Mouse (Mus musculus) stomach, embryonic 15.5 days (tissue): ENCODE data around the gene Prkag2. TPM values are rescaled to one million over a fixed set of nuclear protein-coding genes. Genes with fewer than 3 reads are reported as not detected.

ENCODE experiments used
- ATAC-seq: fragments of 200-750 bp; cut with Nextera tagmentation; 2 replicates; pipeline ENCODE4 v1.8.0; 2017; ENCODE audit warnings: low read depth, moderate number of reproducible peaks, moderate TSS enrichment; ENCODE audit not compliant: insufficient read depth, low FRiP score
- H3K27ac ChIP-seq: fragments of 300-500 bp; sonication (generic); 2 replicates; pipeline ENCODE4 v1.5.1; 2015; ENCODE audit warnings: mild to moderate bottlenecking, inconsistent platforms
- H3K27me3 ChIP-seq: fragments of 300-500 bp; sonication (generic); replicated peaks from 2 replicates; pipeline ENCODE4 v1.6.1; 2015; ENCODE audit warnings: inconsistent platforms
- H3K36me3 ChIP-seq: fragments of 300-500 bp; sonication (generic); 2 replicates; pipeline ENCODE4 v1.6.1; 2015; ENCODE audit warnings: inconsistent platforms
- H3K4me1 ChIP-seq: fragments of 300-500 bp; sonication (generic); 2 replicates; pipeline ENCODE4 v1.6.1; 2015; ENCODE audit warnings: inconsistent platforms
- H3K4me2 ChIP-seq: fragments of 300-500 bp; sonication (generic); 2 replicates; pipeline ENCODE4 v1.6.1; 2015; ENCODE audit warnings: mild to moderate bottlenecking, inconsistent platforms
- H3K4me3 ChIP-seq: fragments of 300-500 bp; sonication (generic); replicated peaks from 2 replicates; pipeline ENCODE4 v1.5.1; 2015; ENCODE audit warnings: inconsistent platforms
- H3K9ac ChIP-seq: fragments of 300-500 bp; sonication (generic); 2 replicates; pipeline ENCODE4 v1.6.1; 2015; ENCODE audit warnings: inconsistent platforms
- H3K9me3 ChIP-seq: fragments of 300-500 bp; sonication (generic); 2 replicates; pipeline ENCODE4 v1.6.1; 2016; ENCODE audit warnings: inconsistent platforms
- WGBS: fragments of 180-500 bp; shearing (Covaris S2); methylation state at CpG from one replicate; pipeline ENCODE4 v1.1.7; 2015; 5-methylcytosine and 5-hydroxymethylcytosine counted together
- polyA plus RNA-seq: library from polyadenylated mRNA; unstranded; fragments of >200 nt; fragmentation: Nextera tagmentation; extraction: Ambion mirVana; gene quantifications from 2 replicates; pipeline ENCODE4 v1.2.1, GENCODE M21; 2015

The Prkag2 gene
- polyA plus RNA-seq, 1 experiment from 2014 or later = 41.3 TPM

DNA sequence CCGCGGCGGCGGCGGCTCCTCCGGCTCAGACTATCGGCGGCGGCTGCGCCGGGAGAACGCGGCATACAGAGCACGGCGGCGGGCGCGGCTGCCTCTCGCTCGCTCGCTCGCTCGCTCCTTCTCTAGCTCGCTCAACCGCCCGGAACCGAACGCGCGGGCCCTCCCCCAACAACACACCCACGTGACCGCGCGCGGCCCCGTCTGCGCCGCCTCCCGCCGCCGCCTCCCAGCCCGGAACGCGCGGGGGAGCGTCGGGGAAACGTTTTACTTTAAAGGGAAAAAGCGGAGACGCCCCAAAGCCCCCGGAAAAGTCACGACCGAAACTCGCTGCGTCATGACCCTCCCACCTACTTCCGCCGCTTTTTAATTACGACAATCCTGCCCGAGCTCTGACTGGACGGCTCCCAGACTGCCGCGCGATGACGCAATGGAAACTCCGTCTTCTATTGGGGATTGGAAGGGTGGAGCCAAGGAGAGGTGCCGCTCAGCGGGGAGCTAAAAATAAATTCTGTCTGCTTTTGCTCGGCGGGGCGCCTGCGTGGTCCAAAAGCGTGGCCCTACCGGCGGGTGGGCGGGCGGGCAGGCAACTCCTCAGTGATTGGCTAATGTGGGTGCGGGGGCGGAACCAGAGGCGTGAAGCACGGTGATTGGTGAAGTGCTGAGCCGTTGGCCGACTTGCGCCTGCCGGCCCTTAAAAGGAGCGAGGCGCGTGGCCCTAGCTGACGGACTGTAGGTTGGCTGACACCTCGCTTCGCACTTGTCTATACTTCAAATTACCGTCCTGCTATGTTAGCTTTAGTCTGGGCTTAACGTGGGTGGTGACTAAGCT lies 258.0 kb downstream of the Prkag2 start, which contains the start of gene Rheb:
TSS of gene Rheb (minus strand) at position 351 of the 829 bp plus-strand sequence.
- ATAC-seq = peak; percentile 95
- Histone ChIP-seq H3K27ac (peak within 1 kb of the TSS; percentile 100), H3K36me3 (no peaks in the 10 kb centered on the region), H3K4me1 (peaks cover 7% of the 10 kb centered on the region; the same call in 1 of the 2 replicates), H3K4me3 (peak within 1 kb of the TSS; percentile 94), H3K27me3 (no peaks in the 10 kb centered on the region), H3K9ac (peak within 1 kb of the TSS; percentile 86), H3K4me2 (peak within 1 kb of the TSS; percentile 83), H3K9me3 (no peaks in the 10 kb centered on the region)
- under 1% methylated on average over 92 of the region's 92 CpGs for WGBS

DNA sequence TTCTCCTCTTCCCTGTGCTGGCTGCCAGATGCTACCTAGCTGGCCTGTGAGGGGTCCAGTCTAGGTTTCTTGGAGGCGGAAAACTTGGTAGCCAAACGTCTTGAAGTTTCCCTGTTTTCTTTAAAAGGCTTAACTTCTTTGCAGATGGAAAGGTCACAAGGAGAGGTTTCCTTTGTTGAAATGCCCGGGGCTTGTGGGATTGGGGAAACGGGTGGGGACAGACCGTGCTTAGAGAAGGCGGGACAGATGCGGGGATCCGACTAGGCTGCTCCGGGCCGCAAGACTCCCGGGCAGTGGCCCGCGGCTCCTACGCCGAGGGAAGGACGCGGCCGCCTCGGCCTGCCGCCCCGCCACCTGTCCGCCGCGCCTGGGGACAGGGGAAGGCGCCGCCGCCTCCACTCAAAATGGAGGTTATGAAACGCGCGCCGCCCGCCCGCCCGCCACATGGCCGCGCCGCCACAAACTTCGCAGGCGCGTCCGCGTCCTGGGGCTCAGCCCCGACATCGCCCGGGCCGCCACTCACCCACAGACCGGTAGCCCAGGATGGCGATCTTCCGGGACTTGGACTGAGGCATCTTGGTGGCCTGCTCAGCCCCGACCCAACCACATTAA lies 258.7 kb downstream of the Prkag2 start:
- Histone ChIP-seq H3K9ac (peak overlapping the region; percentile 86), H3K27me3 (no peaks in the 10 kb centered on the region), H3K9me3 (no peaks in the 10 kb centered on the region), H3K27ac (peak overlapping the region; percentile 100), H3K4me3 (peak overlapping the region; percentile 94), H3K36me3 (no peaks in the 10 kb centered on the region), H3K4me2 (peak overlapping the region; percentile 83), H3K4me1 (peaks cover 7% of the 10 kb centered on the region; the same call in 1 of the 2 replicates)
- ATAC-seq = no peak; the same call in 1 of the 2 replicates
- WGBS = under 1% methylated on average over 50 of the region's 50 CpGs

DNA sequence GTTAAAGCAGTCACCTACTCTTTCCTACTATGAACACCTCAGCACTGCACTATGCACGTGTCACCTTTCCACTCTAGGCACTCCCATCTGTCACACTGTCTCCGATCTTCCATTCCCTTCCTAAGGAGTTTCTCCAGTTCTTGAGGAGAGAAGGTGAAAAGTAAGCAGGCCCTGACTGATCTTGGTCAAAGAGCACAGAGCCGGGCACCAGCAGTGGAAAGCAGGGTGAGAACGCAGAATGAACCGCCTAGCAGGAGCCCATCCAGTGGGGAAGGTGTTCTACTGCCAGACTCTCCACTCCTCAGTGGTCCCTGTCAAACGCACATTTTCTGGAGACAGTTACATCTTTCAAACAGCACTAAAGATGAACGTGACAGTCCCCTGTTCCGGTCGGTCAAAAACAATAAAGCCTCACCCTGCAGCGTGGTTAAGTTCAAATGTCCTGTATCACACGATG lies 259.4 kb downstream of the Prkag2 start:
- H3K4me3 ChIP-seq = peak overlapping the region; percentile 94
- WGBS = 9% methylated on average over 11 of the region's 11 CpGs
- H3K4me1 ChIP-seq = peaks cover 7% of the 10 kb centered on the region; the same call in 1 of the 2 replicates
- no peak for ATAC-seq
- no peaks in the 10 kb centered on the region for H3K27me3 ChIP-seq
- peak overlapping the region; percentile 83 for H3K4me2 ChIP-seq
- H3K9me3 ChIP-seq = no peaks in the 10 kb centered on the region
- H3K36me3 ChIP-seq = no peaks in the 10 kb centered on the region
- peak overlapping the region; percentile 100; the same call in 1 of the 2 replicates for H3K27ac ChIP-seq
- peak overlapping the region; percentile 86; the same call in 1 of the 2 replicates for H3K9ac ChIP-seq

DNA sequence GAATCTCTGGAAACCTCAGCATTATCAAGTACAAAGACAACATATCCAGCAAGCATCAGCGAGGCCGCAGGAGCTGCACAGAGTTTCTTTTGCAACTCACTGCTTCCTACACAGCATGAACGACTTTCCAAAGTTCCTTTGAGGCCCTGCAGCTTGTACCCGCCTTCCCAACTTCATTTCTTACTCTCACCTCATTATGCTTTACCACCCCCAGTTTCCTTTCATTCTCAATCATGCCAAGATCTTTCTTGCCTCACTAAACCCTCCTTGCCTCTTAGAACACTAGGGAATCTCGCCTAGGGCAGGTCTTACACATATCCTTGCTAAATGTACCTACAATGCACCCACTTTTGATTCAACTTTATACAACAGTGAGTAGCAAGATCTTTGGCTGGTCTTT lies 266.0 kb downstream of the Prkag2 start:
- Histone ChIP-seq H3K4me2 (no peak overlapping the region), H3K4me1 (0 out of 2 replicates have a peak, but pooled peaks cover 5% of the 10 kb centered on the region), H3K4me3 (no peak overlapping the region), H3K27ac (no peak overlapping the region), H3K9ac (no peak overlapping the region), H3K27me3 (no peaks in the 10 kb centered on the region), H3K9me3 (no peaks in the 10 kb centered on the region), H3K36me3 (no peaks in the 10 kb centered on the region)
- no peak for ATAC-seq
- 77% methylated on average over 5 of the region's 5 CpGs for WGBS

DNA sequence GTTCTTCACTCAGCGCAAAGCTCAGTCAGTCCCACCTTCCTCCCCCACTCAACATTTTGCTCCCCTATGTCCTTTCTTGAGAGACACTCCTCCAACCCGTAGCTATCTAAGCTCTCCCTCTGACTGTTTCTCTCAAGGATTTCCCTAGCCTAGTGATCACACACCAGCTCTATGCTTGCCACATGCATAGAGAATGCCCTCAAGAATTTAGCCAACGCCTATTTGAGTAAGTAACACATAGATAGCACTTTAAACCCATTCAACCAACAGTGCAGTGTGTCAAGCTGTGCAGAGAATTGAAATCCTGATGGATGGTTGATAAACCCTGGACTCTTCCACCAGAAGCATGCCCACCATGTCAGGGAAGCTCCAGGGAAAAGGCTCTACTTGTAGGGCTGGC lies 268.5 kb downstream of the Prkag2 start:
- ATAC-seq = no peak
- H3K9ac ChIP-seq = no peak overlapping the region
- H3K4me2 ChIP-seq = no peak overlapping the region
- H3K4me1 ChIP-seq = peaks cover 10% of the 10 kb centered on the region; the same call in 1 of the 2 replicates
- H3K9me3 ChIP-seq = no peaks in the 10 kb centered on the region
- H3K4me3 ChIP-seq = no peak overlapping the region
- WGBS = 71% methylated on average over 3 of the region's 3 CpGs
- H3K27ac ChIP-seq = no peak overlapping the region
- H3K27me3 ChIP-seq = no peaks in the 10 kb centered on the region
- no peaks in the 10 kb centered on the region for H3K36me3 ChIP-seq

DNA sequence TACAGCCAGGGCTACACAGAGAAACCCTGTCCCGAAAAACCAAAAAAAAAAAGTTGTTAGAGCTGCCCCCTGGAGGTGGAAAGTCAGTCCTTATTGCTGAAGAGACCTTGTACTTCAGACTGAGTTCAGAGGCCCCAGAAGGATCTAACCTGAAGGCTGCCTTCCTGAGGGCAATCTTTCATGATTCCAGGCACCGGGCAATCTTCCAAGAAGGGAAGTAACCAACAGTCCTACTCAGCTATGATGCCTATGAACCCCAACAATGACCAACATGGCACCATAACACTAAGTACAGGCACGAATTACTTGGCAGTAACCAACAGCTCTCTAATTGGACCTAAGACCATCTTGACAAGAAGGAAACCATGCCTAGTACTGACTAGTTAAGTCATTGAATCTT lies 272.0 kb downstream of the Prkag2 start:
- no peak overlapping the region for H3K4me2 ChIP-seq
- peaks cover 19% of the 10 kb centered on the region for H3K4me1 ChIP-seq
- no peaks in the 10 kb centered on the region for H3K9me3 ChIP-seq
- H3K27me3 ChIP-seq = no peaks in the 10 kb centered on the region
- ATAC-seq = no peak
- H3K36me3 ChIP-seq = no peaks in the 10 kb centered on the region
- H3K4me3 ChIP-seq = no peak overlapping the region
- no peak overlapping the region for H3K27ac ChIP-seq
- WGBS = 86% methylated on average over 3 of the region's 3 CpGs
- H3K9ac ChIP-seq = no peak overlapping the region

DNA sequence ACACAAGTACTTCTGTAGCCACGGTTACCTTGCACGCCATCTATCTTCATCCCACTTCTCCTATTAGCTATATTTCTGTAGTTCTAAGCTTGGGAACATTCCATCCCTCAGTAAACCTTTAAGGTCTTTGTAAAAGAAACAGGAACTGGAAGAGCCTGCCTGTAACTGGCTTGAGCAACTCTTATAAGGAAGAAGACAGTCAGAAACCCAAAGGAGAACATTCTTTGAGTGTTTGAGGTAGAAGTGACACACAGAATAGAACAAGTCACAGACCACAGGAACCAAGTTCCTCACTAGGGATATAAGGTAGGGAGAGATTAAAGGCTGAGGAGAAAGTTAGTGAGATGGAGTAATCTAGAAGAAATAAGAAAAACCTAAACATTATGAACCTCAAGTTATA lies 273.3 kb downstream of the Prkag2 start:
- 0 out of 2 replicates have a peak overlapping the region, but pooled peaks have one; percentile 11 for H3K27ac ChIP-seq
- H3K4me3 ChIP-seq = no peak overlapping the region
- no peak overlapping the region for H3K4me2 ChIP-seq
- no peaks in the 10 kb centered on the region for H3K36me3 ChIP-seq
- H3K4me1 ChIP-seq = peaks cover 14% of the 10 kb centered on the region
- no peak overlapping the region for H3K9ac ChIP-seq
- no peak for ATAC-seq
- H3K27me3 ChIP-seq = no peaks in the 10 kb centered on the region
- no peaks in the 10 kb centered on the region for H3K9me3 ChIP-seq
- 79% methylated on average over 2 of the region's 2 CpGs for WGBS

DNA sequence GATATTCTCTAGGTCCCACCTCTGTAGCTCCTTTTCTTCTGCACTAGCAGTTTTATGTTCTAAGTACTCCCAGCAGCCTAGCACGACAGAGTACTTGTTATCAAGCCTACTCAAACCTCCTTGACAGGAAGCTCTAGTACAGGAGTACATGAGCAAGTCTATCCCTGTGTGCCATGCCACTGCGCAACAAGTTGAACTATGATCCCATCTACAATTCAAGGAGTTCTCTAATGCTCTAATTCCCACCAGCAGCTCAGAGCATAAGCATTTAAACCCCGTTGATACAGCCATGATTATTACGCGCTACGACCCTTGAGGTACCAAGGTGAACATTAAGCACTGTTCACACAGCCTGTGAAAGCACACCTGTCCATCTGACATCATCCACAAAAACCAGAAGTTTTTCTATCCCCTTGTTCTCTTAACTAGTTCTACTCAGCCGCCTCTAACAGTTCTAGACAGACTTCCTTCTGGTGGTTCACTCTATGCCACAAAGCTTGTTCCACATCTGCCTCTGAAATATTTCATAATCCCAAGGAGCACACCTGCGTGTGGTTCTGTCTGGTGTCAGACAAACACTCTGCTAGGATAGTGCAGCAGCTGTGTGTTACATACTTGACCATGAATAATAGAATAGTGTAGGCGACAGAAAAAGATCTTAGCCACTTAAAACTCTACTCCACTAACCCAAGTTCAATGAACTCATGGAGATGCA lies 274.2 kb downstream of the Prkag2 start:
- Histone ChIP-seq H3K9me3 (no peaks in the 10 kb centered on the region), H3K4me1 (peaks cover 18% of the 10 kb centered on the region), H3K27ac (peak overlapping the region; percentile 21; the same call in 1 of the 2 replicates), H3K27me3 (no peaks in the 10 kb centered on the region), H3K36me3 (no peaks in the 10 kb centered on the region), H3K4me2 (no peak overlapping the region), H3K9ac (no peak overlapping the region), H3K4me3 (no peak overlapping the region)
- WGBS = 75% methylated on average over 9 of the region's 9 CpGs
- ATAC-seq = no peak

DNA sequence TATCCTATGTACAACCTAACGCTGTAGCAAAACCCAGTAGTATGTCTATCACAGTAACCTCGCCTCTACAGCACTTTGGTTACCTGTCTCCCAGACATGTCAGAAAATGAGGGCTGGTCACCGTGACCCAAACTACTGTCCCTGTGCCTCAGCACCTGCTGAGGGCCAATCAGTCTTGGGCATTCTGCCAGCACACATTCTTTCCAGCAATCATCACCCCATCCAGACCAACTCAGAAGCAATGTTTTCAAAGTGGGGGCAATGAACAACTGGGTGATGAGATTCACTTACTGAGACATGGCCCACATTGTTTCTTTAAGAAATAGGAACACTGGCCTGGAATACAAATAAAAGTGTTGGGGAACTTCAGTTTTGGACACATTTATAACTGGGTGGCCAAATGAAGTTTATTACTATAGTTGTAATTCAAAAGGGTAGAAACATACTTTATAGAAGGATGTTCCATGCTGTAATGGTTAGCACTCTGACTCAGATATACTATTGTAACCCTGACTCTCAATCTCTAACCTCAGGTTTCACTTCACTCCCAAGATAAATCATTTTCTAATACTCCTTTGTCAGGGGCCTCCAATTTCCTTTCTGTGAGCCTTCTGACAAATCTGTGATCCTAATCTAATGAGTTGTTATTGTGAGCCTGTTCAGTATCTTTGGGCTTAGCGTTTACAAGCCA lies 274.9 kb downstream of the Prkag2 start:
- no peak for ATAC-seq
- Histone ChIP-seq H3K36me3 (no peaks in the 10 kb centered on the region), H3K4me3 (no peak overlapping the region), H3K9ac (no peak overlapping the region), H3K27me3 (no peaks in the 10 kb centered on the region), H3K27ac (0 out of 2 replicates have a peak overlapping the region, but pooled peaks have one; percentile 21), H3K9me3 (no peaks in the 10 kb centered on the region), H3K4me1 (peaks cover 23% of the 10 kb centered on the region), H3K4me2 (no peak overlapping the region)
- 74% methylated on average over 4 of the region's 4 CpGs for WGBS

DNA sequence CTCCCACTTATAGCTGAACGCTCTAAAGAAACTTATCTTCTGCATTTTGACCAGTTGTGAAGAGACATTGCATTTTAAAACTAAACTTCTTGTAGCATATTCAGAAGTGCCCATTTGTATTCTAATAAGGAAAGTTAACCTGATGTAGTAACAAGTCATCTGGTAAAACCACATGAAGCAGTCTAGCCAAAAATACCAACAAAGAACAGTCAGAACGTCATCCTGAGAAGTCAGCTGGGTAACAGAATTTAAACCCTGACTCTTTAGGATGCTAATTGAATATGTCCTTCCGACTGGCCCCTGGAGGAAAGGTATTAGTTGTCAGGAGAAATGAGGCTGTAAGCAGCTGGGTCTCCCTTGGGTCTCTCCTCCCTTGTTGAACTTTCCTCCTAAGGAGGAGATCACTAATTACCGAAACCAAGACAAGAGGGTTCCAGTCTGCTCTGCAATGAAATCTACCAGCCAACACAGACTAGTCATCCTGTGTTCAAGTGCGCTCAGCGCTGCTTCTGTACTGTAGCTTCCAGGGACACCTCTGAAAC lies 276.5 kb downstream of the Prkag2 start:
- H3K4me3 ChIP-seq = no peak overlapping the region
- no peak overlapping the region for H3K9ac ChIP-seq
- no peaks in the 10 kb centered on the region for H3K9me3 ChIP-seq
- no peak for ATAC-seq
- no peaks in the 10 kb centered on the region for H3K36me3 ChIP-seq
- WGBS = 81% methylated on average over 6 of the region's 6 CpGs
- peaks cover 25% of the 10 kb centered on the region for H3K4me1 ChIP-seq
- H3K27ac ChIP-seq = no peak overlapping the region
- no peak overlapping the region for H3K4me2 ChIP-seq
- H3K27me3 ChIP-seq = no peaks in the 10 kb centered on the region

DNA sequence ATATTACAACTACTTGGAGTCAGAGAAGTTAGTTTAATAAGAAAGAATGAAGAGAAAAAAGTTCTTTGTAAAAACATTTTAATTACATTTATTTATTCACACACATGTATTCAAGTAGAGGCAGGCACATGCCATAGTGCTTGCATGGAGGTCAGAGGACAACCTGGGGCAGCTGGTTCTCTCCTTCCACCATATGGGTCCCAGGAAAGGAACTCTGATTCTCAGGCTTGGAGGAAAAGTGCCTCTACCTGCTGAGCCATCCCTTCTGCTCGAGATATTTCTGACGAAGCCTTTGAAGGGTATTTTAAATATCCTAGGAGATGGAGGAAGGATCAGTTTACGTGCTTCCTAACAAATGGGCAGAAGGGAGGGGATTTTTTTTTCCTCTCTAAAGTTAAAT lies 277.7 kb downstream of the Prkag2 start:
- no peaks in the 10 kb centered on the region for H3K36me3 ChIP-seq
- 59% methylated on average over 3 of the region's 3 CpGs for WGBS
- H3K9me3 ChIP-seq = no peaks in the 10 kb centered on the region
- no peaks in the 10 kb centered on the region for H3K27me3 ChIP-seq
- no peak overlapping the region for H3K4me3 ChIP-seq
- no peak overlapping the region for H3K4me2 ChIP-seq
- no peak overlapping the region for H3K27ac ChIP-seq
- H3K9ac ChIP-seq = no peak overlapping the region
- ATAC-seq = no peak
- peaks cover 21% of the 10 kb centered on the region for H3K4me1 ChIP-seq
